Mouse (Mus musculus) left cerebral cortex, adult 2 months (tissue): ENCODE measurements at regions not wholly inside any gene's neighbourhood (a gene's known extent, or its start where the extent isn't known, plus 50 kb on each side); places are given as distances from the start of the nearest gene placed in this dataset.

Experiments
- DNase-seq, 2 experiments: peaks; one replicate each; pipeline ENCODE4 v3.0.0; 2021 to 2022; ENCODE audit warnings: low spot score in 2 of 2, mixed read lengths in 1 of 2; ENCODE audit errors: extremely low spot score in 1 of 2
- H3K27ac ChIP-seq: fragments of 200-600 bp; 2 replicates; pipeline ENCODE4 v1.8.1; 2022
- H3K4me3 ChIP-seq: fragments of 200-600 bp; 2 replicates; pipeline ENCODE4 v1.8.1; 2022
- CTCF ChIP-seq: fragments of 200-600 bp; IDR thresholded peaks from 2 replicates; pipeline ENCODE4 v1.8.1; 2022; ENCODE audit warnings: antibody characterized with exemption, mild to moderate bottlenecking, moderate library complexity
- intact Hi-C: fragments of 180-260 bp; cut with DNase I; formaldehyde crosslinking; loops from one replicate; pipeline ENCODE4 v1.15.1; 2025

DNA sequence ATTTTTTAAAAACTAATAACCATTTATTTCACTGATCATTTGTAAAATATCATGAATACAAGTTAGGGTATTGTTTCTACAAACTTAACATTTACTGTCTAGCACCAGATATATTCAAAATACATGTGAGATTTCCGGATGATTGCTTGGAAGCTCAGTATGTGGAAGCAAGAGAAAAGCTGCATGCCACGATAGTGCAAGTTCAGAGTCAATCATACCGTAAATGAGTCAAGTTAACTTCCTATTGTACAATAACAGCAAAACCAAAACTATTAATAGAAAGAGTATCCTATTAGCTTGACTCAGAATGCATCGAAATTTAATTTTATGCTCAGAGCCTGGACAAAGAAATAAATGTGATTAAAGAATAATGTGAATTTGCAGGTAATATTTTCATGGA, 1284.6 kb upstream of the Cited2 start:
- DNase-seq = no peak
- no peak overlapping the region for H3K4me3 ChIP-seq
- no peak for TF ChIP-seq CTCF
- H3K27ac ChIP-seq = no peak overlapping the region
- intact Hi-C loops = no loop called here

DNA sequence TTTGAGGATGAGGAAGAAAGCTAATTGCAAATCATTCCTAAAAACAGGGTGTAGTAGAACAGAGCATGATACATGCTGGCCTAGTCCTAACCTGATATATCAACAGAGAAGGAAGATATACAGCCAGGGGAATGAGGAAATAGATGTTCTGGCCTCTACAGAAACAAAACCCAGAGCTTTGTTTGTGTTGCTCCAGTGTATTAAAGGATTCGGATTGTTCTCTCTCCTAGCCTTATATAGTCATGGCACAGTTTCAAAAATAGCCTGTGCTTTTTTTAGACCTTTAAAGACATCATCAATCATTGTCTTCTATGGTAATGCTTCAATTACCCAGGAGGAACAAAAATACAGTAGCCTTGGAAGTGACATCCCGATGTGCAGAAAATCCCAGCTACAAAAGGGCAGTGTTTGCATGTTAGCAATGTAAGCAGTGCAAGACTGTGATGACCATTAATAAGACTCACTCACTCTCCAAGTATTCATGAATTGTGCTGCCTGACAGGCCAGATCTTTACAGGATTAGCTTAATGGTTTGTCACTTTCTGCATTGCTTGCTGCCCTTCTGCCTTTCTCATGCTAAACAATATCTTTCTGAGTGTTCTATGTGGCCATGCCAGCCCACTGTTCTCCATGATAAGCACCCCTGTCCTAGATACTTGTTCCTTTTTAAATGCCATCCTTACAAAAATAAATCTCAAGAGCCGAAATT, 1281.9 kb upstream of the Cited2 start:
- H3K27ac ChIP-seq = no peak overlapping the region
- no peak for TF ChIP-seq CTCF
- intact Hi-C loops = no loop called here
- DNase-seq = no peak
- H3K4me3 ChIP-seq = no peak overlapping the region

- Histone ChIP-seq H3K4me3 (no peak overlapping the region), H3K27ac (no peak overlapping the region)
- no peak for DNase-seq
- no peak for TF ChIP-seq CTCF
- intact Hi-C loops = no loop called here
These were observed 1281.4 kb upstream of the Cited2 start for GRCm38 (mm10) chr10:16441661-16442072.

DNA sequence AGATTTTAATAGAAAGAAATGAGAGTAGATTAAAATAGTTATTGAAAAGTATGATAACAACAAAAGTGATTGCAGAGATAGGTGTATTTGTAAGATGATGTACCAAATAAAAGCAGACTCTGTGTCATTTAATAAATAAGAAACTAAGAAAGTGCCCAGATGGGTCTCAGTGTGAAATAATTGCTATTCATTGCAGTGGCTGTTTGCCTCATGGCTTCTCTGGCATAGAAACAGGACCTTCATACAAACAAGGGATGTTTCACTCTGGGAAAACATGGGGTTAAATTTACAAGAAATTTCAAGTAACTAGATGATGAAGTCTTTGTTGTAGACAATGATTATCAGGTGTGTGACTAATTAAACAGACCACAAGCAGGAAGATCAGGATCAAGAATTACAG, 1279.1 kb upstream of the Cited2 start:
- no peak for TF ChIP-seq CTCF
- no peak overlapping the region for H3K27ac ChIP-seq
- DNase-seq = no peak
- H3K4me3 ChIP-seq = no peak overlapping the region
- intact Hi-C loops = no loop called here

GRCm38 (mm10) chr10:16467935-16468334, 1255.1 kb upstream of the Cited2 start:
- H3K27ac ChIP-seq = no peak overlapping the region
- no peak for DNase-seq
- no peak for TF ChIP-seq CTCF
- no peak overlapping the region for H3K4me3 ChIP-seq
- intact Hi-C loops = no loop called here

DNA sequence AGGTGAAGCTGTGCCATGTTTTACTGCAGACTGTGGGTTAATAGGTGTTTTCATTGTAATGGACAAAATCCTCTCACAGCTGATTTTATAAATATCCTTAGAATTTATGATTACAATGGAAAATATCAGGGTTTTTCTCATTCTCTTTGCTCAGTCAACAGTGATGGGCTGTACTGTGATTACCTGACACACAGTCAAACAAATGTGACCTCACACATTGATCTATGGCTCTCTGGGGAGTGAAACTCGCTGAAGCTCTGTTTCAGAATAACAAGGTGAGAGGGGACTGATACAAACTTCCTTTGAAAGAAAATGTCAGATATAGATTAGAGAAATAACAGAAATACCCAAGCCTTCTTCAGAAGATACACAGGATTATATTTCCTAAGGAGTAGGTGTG, 1253.3 kb upstream of the Cited2 start:
- Histone ChIP-seq H3K4me3 (no peak overlapping the region), H3K27ac (no peak overlapping the region)
- DNase-seq = no peak
- no peak for TF ChIP-seq CTCF
- intact Hi-C loops = no loop called here

DNA sequence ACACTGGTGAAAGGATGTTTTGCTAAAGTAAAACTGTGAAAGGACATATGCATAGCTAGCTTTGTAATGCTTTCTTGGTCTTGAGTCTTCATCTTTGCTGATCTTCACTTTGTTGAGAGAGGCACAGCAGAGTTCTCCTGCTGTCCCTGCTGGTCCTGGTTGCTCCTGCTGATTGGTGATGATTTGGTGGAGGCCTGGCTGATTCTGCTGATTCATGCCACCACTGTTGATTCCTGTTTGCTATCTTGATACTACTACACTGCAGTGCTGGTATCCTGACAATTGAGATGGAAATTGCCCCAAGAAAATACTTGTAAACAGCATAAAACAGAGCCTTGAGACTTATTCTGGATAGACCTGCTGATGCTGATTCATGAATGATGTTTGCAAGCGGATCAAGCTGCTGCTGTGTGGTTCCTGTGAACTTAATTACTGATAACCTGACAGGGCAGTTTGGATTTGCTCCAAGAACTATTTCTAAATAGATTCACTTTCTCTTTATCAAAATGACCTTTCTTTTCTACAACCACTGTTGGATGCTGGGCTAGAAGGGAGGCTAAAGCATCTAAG, 1249.0 kb upstream of the Cited2 start:
- H3K27ac ChIP-seq = no peak overlapping the region
- no peak overlapping the region for H3K4me3 ChIP-seq
- TF ChIP-seq CTCF = no peak
- intact Hi-C loops = no loop called here
- DNase-seq = no peak

DNA sequence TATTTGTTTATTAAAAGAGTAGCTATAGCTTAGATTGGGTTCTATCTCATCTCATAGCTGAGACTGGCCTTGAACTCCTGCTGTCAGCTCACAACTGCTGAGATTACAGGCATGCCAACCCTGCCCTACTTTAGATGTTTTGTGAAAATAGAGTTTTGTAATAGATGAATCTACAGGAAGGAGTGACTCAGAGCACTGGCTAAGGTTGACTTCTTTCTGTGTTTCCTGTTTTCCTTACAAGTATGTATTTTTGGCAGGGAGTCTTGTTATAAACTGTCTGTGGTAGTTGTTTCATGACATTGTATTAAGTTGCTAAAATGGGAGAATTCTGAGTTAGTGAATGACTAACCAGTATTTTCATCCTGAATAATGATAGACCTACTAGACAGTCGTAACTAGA, 1224.4 kb upstream of the Cited2 start:
- no peak for TF ChIP-seq CTCF
- intact Hi-C loops = no loop called here
- DNase-seq = no peak
- no peak overlapping the region for H3K27ac ChIP-seq
- H3K4me3 ChIP-seq = no peak overlapping the region

GRCm38 (mm10) chr10:16507681-16508080, 1215.3 kb upstream of the Cited2 start:
- no peak for TF ChIP-seq CTCF
- Histone ChIP-seq H3K4me3 (no peak overlapping the region), H3K27ac (no peak overlapping the region)
- DNase-seq = no peak
- intact Hi-C loops = no loop called here

GRCm38 (mm10) chr10:16508161-16508560, 1214.9 kb upstream of the Cited2 start:
- no peak for DNase-seq
- Histone ChIP-seq H3K27ac (no peak overlapping the region), H3K4me3 (no peak overlapping the region)
- intact Hi-C loops = no loop called here
- TF ChIP-seq CTCF = no peak

GRCm38 (mm10) chr10:16514656-16515055, 1208.4 kb upstream of the Cited2 start:
- H3K4me3 ChIP-seq = no peak overlapping the region
- intact Hi-C loops = no loop called here
- H3K27ac ChIP-seq = no peak overlapping the region
- DNase-seq = no peak
- TF ChIP-seq CTCF = no peak

GRCm38 (mm10) chr10:16521895-16522294, 1201.1 kb upstream of the Cited2 start:
- TF ChIP-seq CTCF = no peak
- Histone ChIP-seq H3K27ac (no peak overlapping the region), H3K4me3 (no peak overlapping the region)
- intact Hi-C loops = loop anchor here (5.0 kb wide), 1 partner anchor 1200 kb away; the partner anchor contains the start of gene Cited2
- no peak for DNase-seq

DNA sequence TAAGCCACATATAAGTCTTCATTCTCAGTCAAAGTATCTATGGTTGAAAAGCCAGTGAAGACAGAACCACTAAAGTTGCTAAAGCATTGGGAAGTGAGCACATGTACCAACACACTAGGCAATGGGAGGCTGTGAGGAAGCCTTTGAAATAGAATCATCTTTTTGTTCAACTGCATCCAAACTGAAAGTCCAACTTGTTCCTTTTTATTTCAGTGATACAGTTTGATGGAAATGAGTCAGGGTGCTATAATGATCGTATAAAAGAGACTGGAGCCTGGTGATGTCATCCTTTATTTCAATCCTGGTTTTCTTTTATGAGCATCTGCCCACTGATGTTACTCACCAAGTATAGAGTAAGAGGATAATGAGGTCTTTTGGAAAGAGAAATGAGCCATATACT, 1198.9 kb upstream of the Cited2 start:
- intact Hi-C loops = loop anchor here (2.0 to 5.0 kb wide), 2 partner anchors 55 to 1198 kb away; partner anchors contain the start of gene Cited2
- no peak for TF ChIP-seq CTCF
- Histone ChIP-seq H3K4me3 (no peak overlapping the region), H3K27ac (no peak overlapping the region)
- DNase-seq = no peak
